In the genomic region with DNA sequence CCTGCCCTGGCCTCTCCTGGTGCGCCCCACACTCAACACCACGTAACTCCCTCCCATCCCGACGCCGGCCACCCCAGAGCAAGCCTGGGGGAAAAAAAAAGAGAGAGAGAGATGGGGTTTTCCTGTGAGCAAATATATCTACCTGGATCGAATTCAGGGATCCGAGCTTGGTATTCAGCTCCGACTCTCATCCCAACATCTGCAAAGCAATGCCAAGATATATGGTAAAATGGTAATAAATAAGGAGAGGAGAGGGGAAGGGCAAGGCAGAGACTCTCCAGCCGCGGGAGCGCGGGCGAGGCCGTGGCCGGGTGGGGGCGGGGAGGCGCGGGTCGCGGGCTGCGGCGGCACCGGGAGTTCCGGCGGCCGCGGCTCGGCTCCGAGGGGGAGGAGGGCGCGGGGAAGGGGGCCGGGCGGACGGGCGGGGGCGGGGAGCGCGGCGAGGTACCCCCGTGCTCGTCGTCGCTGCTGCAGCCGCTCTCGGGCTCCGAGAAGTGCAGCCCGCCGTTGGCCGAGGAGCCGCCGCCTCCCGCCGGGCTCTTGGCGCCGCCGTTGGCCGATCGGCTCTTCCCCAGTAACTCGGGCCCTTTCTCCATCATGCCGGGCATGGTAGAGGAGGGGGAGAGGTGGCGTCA, we compare ENCODE assay signal across 7 mouse cellular contexts. TPM values are rescaled to one million over a fixed set of nuclear protein-coding genes. Genes with fewer than 3 reads are reported as not detected.
DNase-seq lines count a peak whose midpoint lies in the region; ATAC-seq lines count a peak whose summit lies in the region.

No protein-coding gene starts in this region.

- H3K4me3 ChIP-seq in embryonic facial prominence, embryonic 12.5 days, result peak overlapping the region; percentile 71
- H3K4me3 ChIP-seq in intestine, embryonic 16.5 days (ENCODE audit: low read length), result peak overlapping the region; percentile 85
- H3K4me3 ChIP-seq in midbrain, embryonic 12.5 days, result peak overlapping the region; percentile 84

- no peak for ATAC-seq in embryonic facial prominence, embryonic 12.5 days (ENCODE audit: insufficient number of reproducible peaks, insufficient read depth, low FRiP score, low TSS enrichment)
- ATAC-seq in intestine, embryonic 16.5 days, result peak; percentile 37
- peak; percentile 29 for ATAC-seq in midbrain, embryonic 12.5 days (ENCODE audit: low FRiP score, low read depth)

- H3K4me2 ChIP-seq in embryonic facial prominence, embryonic 12.5 days (replicated peaks), result peak overlapping the region; percentile 97
- H3K4me2 ChIP-seq in intestine, embryonic 16.5 days (ENCODE audit: low read depth, low read length), result peak overlapping the region; percentile 85
- H3K4me2 ChIP-seq in midbrain, embryonic 12.5 days (replicated peaks), result peak overlapping the region; percentile 98

- H3K27me3 ChIP-seq in embryonic facial prominence, embryonic 12.5 days, result no peaks in the 10 kb centered on the region
- no peaks in the 10 kb centered on the region for H3K27me3 ChIP-seq in intestine, embryonic 16.5 days (replicated peaks; ENCODE audit: control insufficient read depth, insufficient read depth, low read length)
- H3K27me3 ChIP-seq in midbrain, embryonic 12.5 days, result no peaks in the 10 kb centered on the region

- H3K9ac ChIP-seq in embryonic facial prominence, embryonic 12.5 days, result peak overlapping the region; percentile 81
- peak overlapping the region; percentile 92 for H3K9ac ChIP-seq in intestine, embryonic 16.5 days (ENCODE audit: low read depth, low read length)
- H3K9ac ChIP-seq in midbrain, embryonic 12.5 days (replicated peaks), result peak overlapping the region; percentile 94

- 0% methylated on average over 27 of the region's 61 CpGs for WGBS in embryonic facial prominence, embryonic 12.5 days
- under 1% methylated on average over 40 of the region's 61 CpGs for WGBS in intestine, embryonic 16.5 days
- 0% methylated on average over 33 of the region's 61 CpGs for WGBS in midbrain, embryonic 12.5 days

- H3K4me1 ChIP-seq in embryonic facial prominence, embryonic 12.5 days, result peaks cover 8% of the 10 kb centered on the region
- peaks cover 13% of the 10 kb centered on the region for H3K4me1 ChIP-seq in intestine, embryonic 16.5 days (ENCODE audit: control insufficient read depth, insufficient read depth, low read length)
- H3K4me1 ChIP-seq in midbrain, embryonic 12.5 days, result peaks cover 15% of the 10 kb centered on the region

- no peaks in the 10 kb centered on the region for H3K36me3 ChIP-seq in embryonic facial prominence, embryonic 12.5 days
- H3K36me3 ChIP-seq in intestine, embryonic 16.5 days (ENCODE audit: control insufficient read depth, insufficient read depth, low read length), result no peaks in the 10 kb centered on the region
- H3K36me3 ChIP-seq in midbrain, embryonic 12.5 days, result no peaks in the 10 kb centered on the region

- peak; percentile 34 to 48 for DNase-seq in layer of hippocampus, postnatal 14 days (ENCODE audit: low spot score in 2 of 2)
- DNase-seq in layer of hippocampus, adult 8-10 months (ENCODE audit: low spot score in 2 of 2), result no peak
- peak; percentile 59 for DNase-seq in NIH3T3 (ENCODE audit: low read depth)
- DNase-seq in cerebellum, postnatal 4 days (ENCODE audit: low spot score in 2 of 2), result no peak

- H3K9me3 ChIP-seq in embryonic facial prominence, embryonic 12.5 days, result no peaks in the 10 kb centered on the region
- no peaks in the 10 kb centered on the region for H3K9me3 ChIP-seq in intestine, embryonic 16.5 days (ENCODE audit: control insufficient read depth, low read length)
- no peaks in the 10 kb centered on the region for H3K9me3 ChIP-seq in midbrain, embryonic 12.5 days

- H3K27ac ChIP-seq in embryonic facial prominence, embryonic 12.5 days, result peak overlapping the region; percentile 96
- peak overlapping the region; percentile 99 for H3K27ac ChIP-seq in intestine, embryonic 16.5 days (ENCODE audit: low read length)
- H3K27ac ChIP-seq in midbrain, embryonic 12.5 days (replicated peaks), result peak overlapping the region; percentile 98

RNA-seq across cellular contexts. Expression of a gene that starts 0.5 kb away (rescaled TPM):
- total RNA-seq in layer of hippocampus, postnatal 14 days (2021), result 10 to 100 TPM; 45.3 to 55.8 TPM
- 10 to 100 TPM; 47.3 to 58.1 (median 49.5) TPM for total RNA-seq in layer of hippocampus, adult 8-10 months (2022)
- 26.4 and 26.8 TPM in 2 replicates for polyA plus RNA-seq in embryonic facial prominence, embryonic 12.5 days (2016; fragmentation: Nextera tagmentation; extraction: Ambion mirVana)
- polyA plus RNA-seq in intestine, embryonic 16.5 days (2015; fragmentation: Nextera tagmentation; extraction: Ambion mirVana), result 22.3 and 24.8 TPM in 2 replicates
- 21.3 and 26.1 TPM in 2 replicates for polyA plus RNA-seq in midbrain, embryonic 12.5 days (2016; fragmentation: Nextera tagmentation; extraction: Ambion mirVana)

RNA-seq across cellular contexts. Expression of a gene that starts 45.0 kb away (rescaled TPM):
- total RNA-seq in layer of hippocampus, postnatal 14 days (2021), result 1 to 10 TPM; 2.1 to 3.8 TPM
- total RNA-seq in layer of hippocampus, adult 8-10 months (2022), result 1 to 10 TPM; 1.8 to 6.8 (median 5.4) TPM
- polyA plus RNA-seq in embryonic facial prominence, embryonic 12.5 days (2016; fragmentation: Nextera tagmentation; extraction: Ambion mirVana), result 13.1 and 14.4 TPM in 2 replicates
- 17.5 and 20.7 TPM in 2 replicates for polyA plus RNA-seq in intestine, embryonic 16.5 days (2015; fragmentation: Nextera tagmentation; extraction: Ambion mirVana)
- polyA plus RNA-seq in midbrain, embryonic 12.5 days (2016; fragmentation: Nextera tagmentation; extraction: Ambion mirVana), result 4.2 and 4.3 TPM in 2 replicates

RNA-seq across cellular contexts. Expression of a gene that starts 53.2 kb away (rescaled TPM):
- total RNA-seq in layer of hippocampus, postnatal 14 days (2021), result 10 to 100 TPM; 24.0 to 27.2 TPM
- 10 to 100 TPM; 28.9 to 35.3 (median 32.4) TPM for total RNA-seq in layer of hippocampus, adult 8-10 months (2022)
- polyA plus RNA-seq in embryonic facial prominence, embryonic 12.5 days (2016; fragmentation: Nextera tagmentation; extraction: Ambion mirVana), result 0.90 and 1.5 TPM in 2 replicates
- 0.64 and 0.65 TPM in 2 replicates for polyA plus RNA-seq in intestine, embryonic 16.5 days (2015; fragmentation: Nextera tagmentation; extraction: Ambion mirVana)
- 0.94 and 0.98 TPM in 2 replicates for polyA plus RNA-seq in midbrain, embryonic 12.5 days (2016; fragmentation: Nextera tagmentation; extraction: Ambion mirVana)

Comparison
In these comparisons a context has a peak if more than half of its experiments do, and no peak if none do; other contexts are left out.
1. DNase-seq: peak in layer of hippocampus, postnatal 14 days (2 of 2) and NIH3T3 (single experiment); none in layer of hippocampus, adult 8-10 months (0 of 2) and cerebellum, postnatal 4 days (0 of 2).
2. Peak in every context shown above with its lines, with median percentiles within 50 percentile points of each other: H3K27ac ChIP-seq, H3K4me2 ChIP-seq, H3K4me3 ChIP-seq and H3K9ac ChIP-seq.